Mouse (Mus musculus) heart, postnatal 0 days (tissue): Measurements from ENCODE around the gene Mapkapk3. TPM values are rescaled to one million over a fixed set of nuclear protein-coding genes. Genes with fewer than 3 reads are reported as not detected.

Experiments used
- ATAC-seq: fragments of 200-750 bp; cut with Nextera tagmentation; 2 replicates; pipeline ENCODE4 v1.8.0; 2017; ENCODE audit warnings: low read depth, moderate number of reproducible peaks, moderate library complexity; ENCODE audit not compliant: insufficient read depth
- DNase-seq: peaks from one replicate; pipeline ENCODE4 v3.0.0-alpha.2; 2016; ENCODE audit warnings: low spot score
- H3K27ac ChIP-seq: fragments of 300-500 bp; sonication (generic); 2 replicates; pipeline ENCODE4 v1.5.1; 2014; ENCODE audit warnings: low read depth, mild to moderate bottlenecking
- H3K27me3 ChIP-seq: fragments of 300-500 bp; sonication (generic); 2 replicates; pipeline ENCODE4 v1.6.1; 2014; ENCODE audit warnings: low read length, mixed read lengths; ENCODE audit not compliant: control insufficient read depth, insufficient read depth
- H3K36me3 ChIP-seq: fragments of 300-500 bp; sonication (generic); replicated peaks from 2 replicates; pipeline ENCODE4 v1.6.1; 2014; ENCODE audit warnings: low read length, mixed read lengths; ENCODE audit not compliant: control insufficient read depth, insufficient read depth
- H3K4me1 ChIP-seq: fragments of 300-500 bp; sonication (generic); 2 replicates; pipeline ENCODE4 v1.6.1; 2014; ENCODE audit warnings: antibody characterized with exemption; ENCODE audit not compliant: control insufficient read depth, insufficient read depth
- H3K4me2 ChIP-seq: fragments of 300-500 bp; sonication (generic); 2 replicates; pipeline ENCODE4 v1.6.1; 2014; ENCODE audit warnings: low read depth, mild to moderate bottlenecking, low read length, moderate library complexity
- H3K4me3 ChIP-seq: fragments of 300-500 bp; sonication (generic); 2 replicates; pipeline ENCODE4 v1.5.1; 2014; ENCODE audit warnings: low read depth, low read length
- H3K9ac ChIP-seq: fragments of 300-500 bp; sonication (generic); replicated peaks from 2 replicates; pipeline ENCODE4 v1.6.1; 2014; ENCODE audit warnings: low read depth, low read length, mixed read lengths
- H3K9me3 ChIP-seq: fragments of 300-500 bp; sonication (generic); replicated peaks from 2 replicates; pipeline ENCODE4 v1.6.1; 2016; ENCODE audit warnings: low read length; ENCODE audit not compliant: control insufficient read depth
- CTCF ChIP-seq: IDR thresholded peaks from 2 replicates; pipeline ENCODE4 v1.5.1; 2016; ENCODE audit warnings: antibody characterized with exemption, control low read depth, low read depth
- EP300 ChIP-seq: IDR thresholded peaks from 2 replicates; pipeline ENCODE4 v1.6.1; 2016; ENCODE audit warnings: antibody characterized with exemption, low read depth
- WGBS: fragments of 180-500 bp; shearing (Covaris S2); extraction: QIAGEN DNeasy Blood & Tissue Kit; methylation state at CpG from one replicate; pipeline ENCODE4 v1.1.7; 2014; 5-methylcytosine and 5-hydroxymethylcytosine counted together
- microRNA-seq: library from miRNA; unstranded; fragments of <30 nt; microRNA quantifications from one replicate; pipeline ENCODE4, GENCODE M21; 2016
- polyA plus RNA-seq: library from polyadenylated mRNA; unstranded; fragments of >200 nt; fragmentation: Nextera tagmentation; extraction: Ambion mirVana; gene quantifications from 2 replicates; pipeline ENCODE4 v1.2.1, GENCODE M21; 2015
- total RNA-seq: library from RNA; depleted of rRNA; stranded (reverse); fragments of >200 nt; gene quantifications from 2 replicates; pipeline ENCODE4 v1.2.3, GENCODE M21; 2014; ENCODE audit warnings: low replicate concordance; rRNA removed

Mapkapk3 gene
- total and polyA plus RNA-seq, 2 experiments from 2014 or later = 14.8 to 15.1 TPM

DNA sequence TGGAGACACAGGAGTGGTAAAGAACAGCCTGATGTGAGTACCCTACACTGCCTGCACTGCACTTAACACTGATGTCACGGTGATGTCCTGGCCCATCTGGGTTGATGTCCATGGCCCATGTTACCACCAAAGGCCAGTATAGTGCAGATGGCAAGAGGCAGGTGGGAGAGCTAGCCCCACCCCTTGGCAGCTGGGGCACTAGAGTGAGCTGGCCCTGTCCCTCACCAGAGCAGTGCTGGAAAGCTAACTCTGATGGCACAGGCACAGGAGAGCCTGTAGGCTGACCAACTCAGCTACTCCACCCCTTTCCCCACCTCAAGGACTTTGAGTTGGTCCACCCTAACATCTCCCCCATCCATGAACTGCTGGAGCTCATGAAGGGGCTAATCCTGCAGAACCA lies 65.1 kb downstream of the Mapkapk3 start:
- DNase-seq = no peak
- Histone ChIP-seq H3K36me3 (no peaks in the 10 kb centered on the region), H3K9me3 (no peaks in the 10 kb centered on the region), H3K4me1 (no peaks in the 10 kb centered on the region), H3K9ac (no peak overlapping the region), H3K4me3 (no peak overlapping the region), H3K4me2 (no peak overlapping the region), H3K27ac (no peak overlapping the region), H3K27me3 (peaks cover 31% of the 10 kb centered on the region)
- TF ChIP-seq CTCF = no peak
- TF ChIP-seq EP300 = no peak
- 71% methylated on average over 1 of the region's 1 CpGs for WGBS
- no peak for ATAC-seq

Small RNAs within 50 kb of the gene (microRNA-seq; reads per million reads assigned to microRNA genes)
- not detected for gene Gm22238

Other genes starting within 250 kb of the Mapkapk3 start
- 0.08 and 11.6 TPM in 2 replicates for gene Dock3, start 58.0 kb downstream of the Mapkapk3 start, total RNA-seq
- gene Dock3, start 58.0 kb downstream of the Mapkapk3 start, polyA plus RNA-seq = 0.16 and 0.21 TPM in 2 replicates
- 44.8 and 62.6 TPM in 2 replicates for gene Cish, start 6.1 kb upstream of the Mapkapk3 start, total RNA-seq
- gene Cish, start 6.1 kb upstream of the Mapkapk3 start, polyA plus RNA-seq = 136 and 149 TPM in 2 replicates
- gene Hemk1, start 48.5 kb upstream of the Mapkapk3 start, total RNA-seq = 4.8 and 28.7 TPM in 2 replicates
- gene Hemk1, start 48.5 kb upstream of the Mapkapk3 start, polyA plus RNA-seq = 12.3 and 15.3 TPM in 2 replicates
- 1.1 and 11.0 TPM in 2 replicates for gene 6430571L13Rik, start 50.7 kb upstream of the Mapkapk3 start, total RNA-seq
- 3.1 and 3.3 TPM in 2 replicates for gene 6430571L13Rik, start 50.7 kb upstream of the Mapkapk3 start, polyA plus RNA-seq
- gene Cacna2d2, start 109.7 kb upstream of the Mapkapk3 start, total RNA-seq = 30.6 and 34.8 TPM in 2 replicates
- 1.1 and 1.3 TPM in 2 replicates for gene Cacna2d2, start 109.7 kb upstream of the Mapkapk3 start, polyA plus RNA-seq
- gene Tmem115, start 244.1 kb upstream of the Mapkapk3 start, total RNA-seq = 33.4 and 37.3 TPM in 2 replicates
- 26.7 and 28.5 TPM in 2 replicates for gene Tmem115, start 244.1 kb upstream of the Mapkapk3 start, polyA plus RNA-seq